Mouse (Mus musculus) erythroblast, embryonic 14.5 days (primary cell): Measurements from ENCODE around the gene Maml3.

Source experiments
- GATA1 ChIP-seq: IDR thresholded peaks from 2 replicates; pipeline ENCODE4 v1.6.1; 2012; ENCODE audit warnings: low read length, inconsistent platforms, mixed read lengths
- TAL1 ChIP-seq: IDR thresholded peaks from 3 replicates; pipeline ENCODE4 v1.6.1; 2012; ENCODE audit warnings: low read length, inconsistent platforms, mixed read lengths

GRCm38 (mm10) chr3:51934531-51935485 is 170.1 kb downstream of the Maml3 start:
- no peak for TF ChIP-seq GATA1
- no peak for TF ChIP-seq TAL1
